Mouse (Mus musculus): ENCODE data around the gene Zbtb20. TPM values are rescaled to one million over a fixed set of nuclear protein-coding genes. Genes with fewer than 3 reads are reported as not detected.

The Zbtb20 gene
- 44.6 and 49.4 TPM in 2 replicates for polyA plus RNA-seq (2015; fragmentation: Nextera tagmentation; extraction: Ambion mirVana)

DNA sequence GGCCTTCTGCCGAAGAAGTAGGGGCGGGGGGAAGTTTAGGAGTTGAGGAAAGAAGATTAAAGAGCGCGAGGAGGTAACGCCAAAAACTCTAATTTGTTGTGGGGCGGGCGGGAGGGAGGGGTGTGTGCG, at the start of gene Zbtb20:
Gene Zbtb20 (plus strand): TSS at position 30 of the 129 bp plus-strand sequence.
- peak within 1 kb of the TSS; percentile 99 for H3K27ac ChIP-seq (ENCODE audit: low read length)
- H3K27me3 ChIP-seq (ENCODE audit: insufficient read depth, low read length) = no peaks in the 10 kb centered on the region
- 0% methylated on average over 6 of the region's 8 CpGs for WGBS
- peaks cover 16% of the 10 kb centered on the region for H3K4me1 ChIP-seq (ENCODE audit: insufficient read depth, low read length)
- H3K36me3 ChIP-seq (ENCODE audit: insufficient read depth, low read length) = no peaks in the 10 kb centered on the region
- H3K9ac ChIP-seq (replicated peaks; ENCODE audit: low read length) = peak within 1 kb of the TSS; percentile 88
- peak within 1 kb of the TSS; percentile 81 for H3K4me2 ChIP-seq (replicated peaks; ENCODE audit: low read depth, low read length)
- peak within 1 kb of the TSS; percentile 68 for H3K4me3 ChIP-seq (ENCODE audit: low read length)
- no peaks in the 10 kb centered on the region for H3K9me3 ChIP-seq (ENCODE audit: low read length)
- no peak for ATAC-seq (ENCODE audit: low FRiP score, low TSS enrichment)

DNA sequence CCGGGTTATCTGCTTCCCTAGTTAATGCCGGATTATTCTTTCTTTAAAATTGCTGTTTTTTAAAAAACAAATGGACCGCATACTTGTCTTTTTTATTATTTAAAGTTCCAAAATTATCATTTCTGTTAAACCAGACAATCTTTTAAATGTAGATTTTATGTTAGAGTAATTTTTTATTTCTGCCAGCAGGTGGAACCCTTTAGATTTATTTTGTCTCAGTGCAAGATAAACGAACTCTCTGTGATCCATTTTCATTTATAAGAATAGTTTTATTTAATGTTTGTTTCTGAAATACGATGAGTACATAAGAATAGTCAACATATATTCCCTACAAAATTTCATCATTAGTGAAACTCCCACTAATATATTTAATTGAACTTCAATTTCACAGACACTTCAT, 39.7 kb upstream of the Zbtb20 start:
- H3K27me3 ChIP-seq (ENCODE audit: insufficient read depth, low read length) = no peaks in the 10 kb centered on the region
- no peak overlapping the region for H3K4me3 ChIP-seq (ENCODE audit: low read length)
- H3K9me3 ChIP-seq (ENCODE audit: low read length) = no peaks in the 10 kb centered on the region
- H3K27ac ChIP-seq (ENCODE audit: low read length) = no peak overlapping the region
- no peak for ATAC-seq (ENCODE audit: low FRiP score, low TSS enrichment)
- H3K4me2 ChIP-seq (replicated peaks; ENCODE audit: low read depth, low read length) = no peak overlapping the region
- no peak overlapping the region for H3K9ac ChIP-seq (replicated peaks; ENCODE audit: low read length)
- H3K4me1 ChIP-seq (ENCODE audit: insufficient read depth, low read length) = no peaks in the 10 kb centered on the region
- H3K36me3 ChIP-seq (ENCODE audit: insufficient read depth, low read length) = no peaks in the 10 kb centered on the region
- 66% methylated on average over 5 of the region's 5 CpGs for WGBS

DNA sequence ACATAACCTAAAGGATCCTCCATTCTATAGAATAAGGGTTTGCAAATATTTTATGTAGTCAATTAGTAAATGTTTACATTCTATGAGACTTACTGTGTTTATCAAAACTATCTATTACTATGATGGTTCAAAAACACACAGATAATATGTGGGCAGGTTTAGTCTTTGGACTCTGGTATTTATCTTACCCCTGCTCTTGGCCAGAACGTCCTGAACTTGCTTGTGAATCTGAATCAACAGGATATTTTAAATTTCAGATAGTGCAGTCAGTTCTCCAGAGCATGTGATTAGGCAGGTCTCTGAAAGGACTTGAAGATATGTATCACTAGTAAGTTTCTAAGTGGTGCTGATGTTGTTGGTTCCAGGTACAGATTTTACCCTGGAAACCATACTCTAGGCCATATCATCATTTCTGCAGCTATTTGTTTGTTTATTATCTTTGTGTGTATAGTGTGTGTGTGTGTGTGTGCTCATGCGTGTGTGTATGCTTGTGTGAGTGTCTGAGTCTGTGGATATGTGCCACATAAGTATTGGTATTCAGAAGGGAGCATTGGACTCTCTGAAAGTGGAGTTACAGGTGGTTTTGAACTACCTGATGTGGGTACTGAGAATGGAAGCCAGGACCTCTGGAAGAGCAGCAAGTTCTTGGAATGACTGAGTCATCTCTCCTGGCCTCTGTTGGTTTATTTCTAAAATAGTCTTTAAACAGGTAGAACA, 39.1 kb upstream of the Zbtb20 start:
- Histone ChIP-seq H3K27me3 (ENCODE audit: insufficient read depth, low read length) (no peaks in the 10 kb centered on the region), H3K4me3 (ENCODE audit: low read length) (no peak overlapping the region), H3K4me2 (replicated peaks; ENCODE audit: low read depth, low read length) (no peak overlapping the region), H3K27ac (ENCODE audit: low read length) (no peak overlapping the region), H3K4me1 (ENCODE audit: insufficient read depth, low read length) (no peaks in the 10 kb centered on the region), H3K9ac (replicated peaks; ENCODE audit: low read length) (no peak overlapping the region), H3K9me3 (ENCODE audit: low read length) (no peaks in the 10 kb centered on the region), H3K36me3 (ENCODE audit: insufficient read depth, low read length) (no peaks in the 10 kb centered on the region)
- no peak for ATAC-seq (ENCODE audit: low FRiP score, low TSS enrichment)
- 59% methylated on average over 2 of the region's 2 CpGs for WGBS

DNA sequence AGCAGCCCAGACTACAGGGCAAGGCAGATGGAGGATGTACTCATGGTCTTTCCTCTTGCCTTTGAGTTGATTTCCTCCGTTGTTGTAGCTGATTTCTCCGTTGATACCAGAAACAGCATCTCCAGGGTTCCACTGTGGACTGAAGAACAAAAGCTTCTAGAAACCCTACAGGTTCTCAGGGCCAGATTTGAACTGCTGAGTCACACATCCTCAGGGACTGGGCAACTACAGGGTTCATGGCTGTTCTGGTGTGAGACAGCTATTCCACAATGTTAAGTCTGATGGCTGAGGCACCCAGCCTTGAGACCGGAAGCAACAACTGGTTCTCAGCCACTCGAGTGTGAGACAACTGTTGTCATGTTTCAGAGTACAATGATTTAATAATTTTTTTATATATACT, 37.5 kb upstream of the Zbtb20 start:
- Histone ChIP-seq H3K4me2 (replicated peaks; ENCODE audit: low read depth, low read length) (no peak overlapping the region), H3K27ac (ENCODE audit: low read length) (no peak overlapping the region), H3K9me3 (ENCODE audit: low read length) (no peaks in the 10 kb centered on the region), H3K36me3 (ENCODE audit: insufficient read depth, low read length) (no peaks in the 10 kb centered on the region), H3K27me3 (ENCODE audit: insufficient read depth, low read length) (no peaks in the 10 kb centered on the region), H3K4me1 (ENCODE audit: insufficient read depth, low read length) (no peaks in the 10 kb centered on the region), H3K4me3 (ENCODE audit: low read length) (no peak overlapping the region), H3K9ac (replicated peaks; ENCODE audit: low read length) (no peak overlapping the region)
- 93% methylated on average over 4 of the region's 4 CpGs for WGBS
- ATAC-seq (ENCODE audit: low FRiP score, low TSS enrichment) = no peak

DNA sequence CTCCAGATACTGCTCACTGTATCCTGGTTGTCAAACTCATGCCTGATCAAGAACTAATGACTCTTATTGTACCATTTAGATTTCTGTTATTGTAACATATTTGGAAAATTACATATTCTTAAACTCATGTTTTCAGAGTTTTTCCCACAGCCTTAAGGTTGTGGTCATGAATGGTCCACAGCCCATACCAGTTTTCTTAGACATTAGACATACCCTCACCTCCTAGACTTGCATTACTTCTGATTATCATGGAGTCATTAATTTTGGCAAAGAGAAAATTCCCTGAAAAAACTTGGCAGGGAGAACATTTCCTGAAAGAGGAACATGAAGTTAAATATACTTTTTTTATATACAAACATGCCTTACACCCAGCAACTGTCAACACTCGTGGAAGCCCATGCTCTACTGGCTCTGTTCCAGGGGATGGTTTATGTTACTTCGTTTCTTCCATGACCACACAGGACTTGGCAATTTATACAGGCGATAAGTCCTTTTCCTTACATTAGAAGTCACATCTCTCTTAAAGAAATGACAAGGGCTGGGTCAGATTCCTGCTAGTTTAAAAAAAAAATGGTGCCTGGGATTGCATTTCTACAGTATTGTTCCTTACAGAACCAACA, 18.0 kb upstream of the Zbtb20 start:
- WGBS = 60% methylated on average over 3 of the region's 3 CpGs
- ATAC-seq (ENCODE audit: low FRiP score, low TSS enrichment) = no peak
- no peak overlapping the region for H3K4me3 ChIP-seq (ENCODE audit: low read length)
- H3K27ac ChIP-seq (ENCODE audit: low read length) = no peak overlapping the region
- no peak overlapping the region for H3K4me2 ChIP-seq (replicated peaks; ENCODE audit: low read depth, low read length)
- H3K27me3 ChIP-seq (ENCODE audit: insufficient read depth, low read length) = no peaks in the 10 kb centered on the region
- H3K9me3 ChIP-seq (ENCODE audit: low read length) = peaks cover 4% of the 10 kb centered on the region; the same call in 1 of the 2 replicates
- no peaks in the 10 kb centered on the region for H3K4me1 ChIP-seq (ENCODE audit: insufficient read depth, low read length)
- H3K9ac ChIP-seq (replicated peaks; ENCODE audit: low read length) = no peak overlapping the region
- no peaks in the 10 kb centered on the region for H3K36me3 ChIP-seq (ENCODE audit: insufficient read depth, low read length)

DNA sequence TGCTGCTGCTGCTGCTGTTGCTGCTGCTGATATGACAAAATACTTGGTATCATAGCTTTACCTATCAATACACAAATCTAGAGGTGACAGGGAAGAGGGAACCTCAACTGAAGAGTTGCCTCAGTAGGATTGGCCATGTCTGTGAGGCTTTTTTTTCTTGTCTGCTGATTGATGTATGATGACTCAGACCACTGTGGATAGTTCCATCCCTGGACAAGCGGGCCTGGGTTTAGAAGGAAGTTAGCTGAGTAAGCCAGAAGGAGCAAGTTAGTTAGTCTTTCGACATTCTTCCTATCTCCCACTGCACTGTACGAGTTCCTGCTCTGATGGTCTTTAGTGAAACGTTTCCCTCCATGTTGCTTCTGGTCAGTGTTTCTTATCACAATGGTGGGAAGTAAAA, 16.4 kb upstream of the Zbtb20 start:
- 84% methylated on average over 4 of the region's 4 CpGs for WGBS

DNA sequence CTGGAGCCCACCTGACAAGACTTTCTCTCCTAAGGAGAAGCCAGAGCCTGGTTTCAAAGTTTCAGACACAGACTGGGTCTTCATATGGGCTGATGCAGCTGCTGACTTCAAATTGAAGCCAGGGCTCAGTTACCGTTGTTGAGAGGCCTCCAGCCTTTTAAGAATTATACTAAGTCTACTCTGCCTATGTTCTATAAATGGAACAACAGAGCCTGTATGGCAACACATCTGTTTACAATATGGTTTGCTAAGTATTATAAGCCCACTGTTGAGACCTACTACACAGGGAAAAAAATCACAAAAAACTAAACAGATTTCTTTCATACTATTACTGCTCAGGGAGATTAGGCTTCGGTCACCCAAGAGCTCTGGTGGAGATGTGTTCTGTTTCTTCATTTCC, 12.4 kb upstream of the Zbtb20 start:
- H3K27ac ChIP-seq (ENCODE audit: low read length) = no peak overlapping the region
- no peaks in the 10 kb centered on the region for H3K36me3 ChIP-seq (ENCODE audit: insufficient read depth, low read length)
- H3K4me2 ChIP-seq (replicated peaks; ENCODE audit: low read depth, low read length) = no peak overlapping the region
- H3K9me3 ChIP-seq (ENCODE audit: low read length) = no peaks in the 10 kb centered on the region
- no peak overlapping the region for H3K9ac ChIP-seq (replicated peaks; ENCODE audit: low read length)
- H3K27me3 ChIP-seq (ENCODE audit: insufficient read depth, low read length) = no peaks in the 10 kb centered on the region
- WGBS = 87% methylated on average over 2 of the region's 2 CpGs
- ATAC-seq (ENCODE audit: low FRiP score, low TSS enrichment) = no peak
- H3K4me1 ChIP-seq (ENCODE audit: insufficient read depth, low read length) = no peaks in the 10 kb centered on the region
- no peak overlapping the region for H3K4me3 ChIP-seq (ENCODE audit: low read length)

More for the DNA sequence above, 16.4 kb upstream of the Zbtb20 start:
- H3K4me2 ChIP-seq (replicated peaks; ENCODE audit: low read depth, low read length) = no peak overlapping the region
- peaks cover 4% of the 10 kb centered on the region; the same call in 1 of the 2 replicates for H3K9me3 ChIP-seq (ENCODE audit: low read length)
- no peaks in the 10 kb centered on the region for H3K4me1 ChIP-seq (ENCODE audit: insufficient read depth, low read length)
- no peak overlapping the region for H3K9ac ChIP-seq (replicated peaks; ENCODE audit: low read length)
- H3K4me3 ChIP-seq (ENCODE audit: low read length) = no peak overlapping the region
- no peak overlapping the region for H3K27ac ChIP-seq (ENCODE audit: low read length)
- H3K36me3 ChIP-seq (ENCODE audit: insufficient read depth, low read length) = no peaks in the 10 kb centered on the region
- ATAC-seq (ENCODE audit: low FRiP score, low TSS enrichment) = no peak
- H3K27me3 ChIP-seq (ENCODE audit: insufficient read depth, low read length) = no peaks in the 10 kb centered on the region

DNA sequence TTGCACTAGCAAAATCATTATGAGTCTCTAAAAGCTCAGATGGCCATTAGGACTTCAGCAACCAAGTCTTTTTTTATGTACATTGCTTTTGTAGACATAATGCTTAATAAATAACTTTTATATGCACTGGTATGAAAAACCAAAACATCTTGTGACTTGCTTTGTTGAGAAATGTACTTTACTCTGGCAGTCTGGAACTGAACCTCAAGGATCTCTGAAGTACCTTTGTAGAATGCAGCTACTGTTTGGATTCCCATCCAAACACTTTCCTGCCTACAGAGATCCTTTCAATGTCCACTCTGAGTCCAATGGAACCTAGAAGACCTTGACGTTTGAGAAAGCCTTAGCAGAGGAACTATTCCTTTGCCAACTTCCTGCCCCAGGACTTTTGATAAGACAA, 9.6 kb upstream of the Zbtb20 start:
- Histone ChIP-seq H3K9me3 (ENCODE audit: low read length) (no peaks in the 10 kb centered on the region), H3K9ac (replicated peaks; ENCODE audit: low read length) (no peak overlapping the region), H3K36me3 (ENCODE audit: insufficient read depth, low read length) (no peaks in the 10 kb centered on the region), H3K27me3 (ENCODE audit: insufficient read depth, low read length) (no peaks in the 10 kb centered on the region), H3K27ac (ENCODE audit: low read length) (no peak overlapping the region), H3K4me3 (ENCODE audit: low read length) (no peak overlapping the region), H3K4me2 (replicated peaks; ENCODE audit: low read depth, low read length) (no peak overlapping the region), H3K4me1 (ENCODE audit: insufficient read depth, low read length) (no peaks in the 10 kb centered on the region)
- ATAC-seq (ENCODE audit: low FRiP score, low TSS enrichment) = no peak
- WGBS = 65% methylated on average over 1 of the region's 1 CpGs

DNA sequence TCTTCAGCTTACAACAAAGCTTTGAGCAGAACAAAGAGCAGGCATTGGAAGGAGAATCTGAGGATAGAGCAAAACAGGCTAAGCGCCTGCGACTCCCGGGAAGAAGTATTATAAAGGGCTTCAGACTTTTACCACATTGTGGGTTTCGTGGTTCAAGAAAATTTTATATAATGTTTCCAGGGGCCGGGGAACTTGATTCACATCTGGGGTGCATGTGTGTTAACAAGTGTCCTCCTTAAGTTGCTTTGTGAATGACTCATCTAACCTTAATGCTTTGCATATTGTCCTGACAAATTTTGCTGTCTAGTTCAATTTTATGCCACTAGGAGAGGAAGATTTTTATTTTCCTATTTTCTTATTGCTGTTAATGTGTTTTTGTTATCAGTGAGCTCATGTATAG, 3.6 kb upstream of the Zbtb20 start:
- no peaks in the 10 kb centered on the region for H3K9me3 ChIP-seq (ENCODE audit: low read length)
- no peak overlapping the region for H3K4me2 ChIP-seq (replicated peaks; ENCODE audit: low read depth, low read length)
- H3K36me3 ChIP-seq (ENCODE audit: insufficient read depth, low read length) = no peaks in the 10 kb centered on the region
- H3K4me3 ChIP-seq (ENCODE audit: low read length) = no peak overlapping the region
- H3K9ac ChIP-seq (replicated peaks; ENCODE audit: low read length) = no peak overlapping the region
- H3K27me3 ChIP-seq (ENCODE audit: insufficient read depth, low read length) = no peaks in the 10 kb centered on the region
- 95% methylated on average over 5 of the region's 5 CpGs for WGBS
- no peak overlapping the region for H3K27ac ChIP-seq (ENCODE audit: low read length)
- no peak for ATAC-seq (ENCODE audit: low FRiP score, low TSS enrichment)
- peaks cover 7% of the 10 kb centered on the region for H3K4me1 ChIP-seq (ENCODE audit: insufficient read depth, low read length)

DNA sequence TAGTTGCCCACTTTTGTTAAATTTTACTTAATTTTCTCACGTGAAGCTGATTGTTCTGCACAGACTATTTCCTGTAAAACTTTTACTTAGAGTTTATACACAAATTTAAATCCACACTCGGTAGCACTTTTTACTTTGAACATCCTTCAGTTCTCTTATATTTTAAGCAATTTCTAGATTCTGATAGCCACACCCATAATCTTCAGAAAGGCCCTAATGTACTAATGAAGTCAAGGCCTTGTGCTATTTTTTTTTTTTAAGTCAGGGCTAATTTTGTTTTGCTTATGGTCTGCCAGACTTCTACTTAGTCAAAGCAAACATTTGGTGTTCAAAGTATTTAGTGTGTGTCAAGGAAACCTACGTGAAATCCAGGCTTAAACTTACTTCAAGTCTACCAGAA, 1.7 kb upstream of the Zbtb20 start:
- H3K27me3 ChIP-seq (ENCODE audit: insufficient read depth, low read length) = no peaks in the 10 kb centered on the region
- H3K4me2 ChIP-seq (replicated peaks; ENCODE audit: low read depth, low read length) = no peak overlapping the region
- H3K27ac ChIP-seq (ENCODE audit: low read length) = peak overlapping the region; percentile 75; the same call in 1 of the 2 replicates
- no peak for ATAC-seq (ENCODE audit: low FRiP score, low TSS enrichment)
- 43% methylated on average over 3 of the region's 3 CpGs for WGBS
- peaks cover 16% of the 10 kb centered on the region for H3K4me1 ChIP-seq (ENCODE audit: insufficient read depth, low read length)
- no peaks in the 10 kb centered on the region for H3K36me3 ChIP-seq (ENCODE audit: insufficient read depth, low read length)
- no peak overlapping the region for H3K4me3 ChIP-seq (ENCODE audit: low read length)
- no peak overlapping the region for H3K9ac ChIP-seq (replicated peaks; ENCODE audit: low read length)
- no peaks in the 10 kb centered on the region for H3K9me3 ChIP-seq (ENCODE audit: low read length)
